Mouse (Mus musculus) Patski (cell line): ENCODE measurements around the gene Cib4. TPM values are rescaled to one million over a fixed set of nuclear protein-coding genes. Genes with fewer than 3 reads are reported as not detected.

Experiments
- ATAC-seq: fragments of 100-300 bp; one replicate; pipeline ENCODE4 v1.8.0; 2021
- CTCF ChIA-PET: fragments of 350-600 bp; sonication (Branson Sonifier 250); formaldehyde crosslinking; loops from one replicate; lab custom pipeline; 2022; ENCODE audit warnings: inconsistent platforms; lab: Charles Lee
- POLR2A ChIA-PET: fragments of 350-600 bp; sonication (Branson Sonifier 250); formaldehyde crosslinking; loops from one replicate; lab custom pipeline; 2022; ENCODE audit warnings: antibody characterized with exemption, inconsistent platforms; lab: Charles Lee
- DNase-seq: peaks from one replicate; pipeline ENCODE4 v3.0.0-alpha.2; 2011; ENCODE audit warnings: low read depth, low spot score
- H3K27me3 ChIP-seq: fragments of 371-371 bp; one replicate; pipeline ENCODE4 v1.5.1; 2021
- CTCF ChIP-seq: fragments of 100-300 bp; IDR thresholded peaks from one replicate; pipeline ENCODE4 v1.5.1; 2021
- in situ Hi-C: fragments of 300-500 bp; cut with MboI; formaldehyde crosslinking; loops from 3 replicates; pipeline ENCODE4 v1.11.1; 2018; ENCODE audit warnings: low pct_unique_long_range_greater_than_20kb, mixed read lengths
- polyA plus RNA-seq: library from polyadenylated mRNA; unstranded; gene quantifications from one replicate; pipeline ENCODE4 v1.2.3, GENCODE M21; 2021

The Cib4 gene
- polyA plus RNA-seq, 1 experiment from 2014 or later = not detected

- in situ Hi-C loops = loop anchor here (5.0 kb wide), 1 partner anchor 119 kb away; no protein-coding TSS in a partner anchor
These were observed 27.5 kb downstream of the Cib4 start for GRCm38 (mm10) chr5:30518108-30518507.

GRCm38 (mm10) chr5:30516376-30516775, 29.3 kb downstream of the Cib4 start:
- no peak for DNase-seq
- in situ Hi-C loops = loop anchor here (5.0 kb wide), 1 partner anchor 121 kb away; no protein-coding TSS in a partner anchor
- TF ChIP-seq CTCF = peak; percentile 84
- CTCF ChIA-PET = interaction anchor here (1.3 to 1.5 kb wide), 3 partner anchors 10 to 71 kb away, joined by 3 to 5 read pairs (median 4); no protein-coding TSS in a partner anchor
- no peak for ATAC-seq
- POLR2A ChIA-PET = no interaction called here
- H3K27me3 ChIP-seq = peaks cover 23% of the 10 kb centered on the region

More at GRCm38 (mm10) chr5:30518108-30518507, 27.5 kb downstream of the Cib4 start:
- H3K27me3 ChIP-seq = peaks cover 30% of the 10 kb centered on the region
- no peak for DNase-seq
- ATAC-seq = no peak
- POLR2A ChIA-PET = no interaction called here
- CTCF ChIA-PET = no interaction called here
- TF ChIP-seq CTCF = no peak

- CTCF ChIA-PET = interaction anchor here (1.0 kb wide), 1 partner anchor 112 kb away, joined by 3 read pairs; no protein-coding TSS in a partner anchor
- POLR2A ChIA-PET = no interaction called here
- H3K27me3 ChIP-seq = peaks cover 14% of the 10 kb centered on the region
- no peak for DNase-seq
- no peak for TF ChIP-seq CTCF
- in situ Hi-C loops = no loop called here
- ATAC-seq = no peak
These were observed 32.5 kb downstream of the Cib4 start for GRCm38 (mm10) chr5:30513111-30513510.

- ATAC-seq = no peak
These were observed 48.3 kb downstream of the Cib4 start for GRCm38 (mm10) chr5:30497299-30497698.

GRCm38 (mm10) chr5:30496821-30497220, 48.8 kb downstream of the Cib4 start:
- H3K27me3 ChIP-seq = peaks cover 23% of the 10 kb centered on the region
- CTCF ChIA-PET = interaction anchor here (0.7 kb wide), 1 partner anchor 257 kb away, joined by 3 read pairs; no protein-coding TSS in a partner anchor
- ATAC-seq = no peak
- no peak for DNase-seq
- in situ Hi-C loops = no loop called here
- TF ChIP-seq CTCF = no peak
- POLR2A ChIA-PET = no interaction called here

More at GRCm38 (mm10) chr5:30497299-30497698, 48.3 kb downstream of the Cib4 start:
- no peak for DNase-seq
- CTCF ChIA-PET = interaction anchor here (0.7 kb wide), 1 partner anchor 258 kb away, joined by 3 read pairs; no protein-coding TSS in a partner anchor
- POLR2A ChIA-PET = no interaction called here
- peaks cover 22% of the 10 kb centered on the region for H3K27me3 ChIP-seq
- TF ChIP-seq CTCF = no peak
- in situ Hi-C loops = no loop called here

- in situ Hi-C loops = no loop called here
- peaks cover 30% of the 10 kb centered on the region for H3K27me3 ChIP-seq
- DNase-seq = no peak
- ChIA-PET CTCF (no interaction called here), POLR2A (interaction anchor here (0.6 kb wide), 1 partner anchor 30 kb away, joined by 3 read pairs; no protein-coding TSS in a partner anchor)
- TF ChIP-seq CTCF = no peak
- no peak for ATAC-seq
These were observed 50.3 kb downstream of the Cib4 start for GRCm38 (mm10) chr5:30495288-30495687.

- no peak for ATAC-seq
- ChIA-PET CTCF (no interaction called here), POLR2A (interaction anchor here (0.6 kb wide), 1 partner anchor 30 kb away, joined by 3 read pairs; no protein-coding TSS in a partner anchor)
- in situ Hi-C loops = no loop called here
- no peak for DNase-seq
- TF ChIP-seq CTCF = no peak
- peaks cover 30% of the 10 kb centered on the region for H3K27me3 ChIP-seq
These were observed 51.0 kb downstream of the Cib4 start for GRCm38 (mm10) chr5:30494606-30495005.

- CTCF ChIA-PET = no interaction called here
- DNase-seq (no peak), ATAC-seq (no peak)
- in situ Hi-C loops = no loop called here
- POLR2A ChIA-PET = no interaction called here
- H3K27me3 ChIP-seq = peaks cover 30% of the 10 kb centered on the region
- no peak for TF ChIP-seq CTCF
These were observed 51.9 kb downstream of the Cib4 start for GRCm38 (mm10) chr5:30493723-30494122.

GRCm38 (mm10) chr5:30490845-30491244, 54.8 kb downstream of the Cib4 start:
- POLR2A ChIA-PET = no interaction called here
- in situ Hi-C loops = no loop called here
- no peak for ATAC-seq
- H3K27me3 ChIP-seq = peaks cover 22% of the 10 kb centered on the region
- CTCF ChIA-PET = no interaction called here
- no peak for DNase-seq
- no peak for TF ChIP-seq CTCF

GRCm38 (mm10) chr5:30490215-30490614, 55.4 kb downstream of the Cib4 start:
- ChIA-PET POLR2A (no interaction called here), CTCF (no interaction called here)
- in situ Hi-C loops = no loop called here
- DNase-seq (no peak), ATAC-seq (no peak)
- peaks cover 19% of the 10 kb centered on the region for H3K27me3 ChIP-seq
- no peak for TF ChIP-seq CTCF

- ATAC-seq (no peak), DNase-seq (no peak)
- in situ Hi-C loops = no loop called here
- H3K27me3 ChIP-seq = peaks cover 10% of the 10 kb centered on the region
- ChIA-PET CTCF (interaction anchor here (1.6 kb wide), 1 partner anchor 62 kb away, joined by 3 read pairs; no protein-coding TSS in a partner anchor), POLR2A (no interaction called here)
- TF ChIP-seq CTCF = no peak
These were observed 60.5 kb downstream of the Cib4 start for GRCm38 (mm10) chr5:30485136-30485535.
